Mouse (Mus musculus): ENCODE measurements around the gene Krtdap. TPM values are rescaled to one million over a fixed set of nuclear protein-coding genes. Genes with fewer than 3 reads are reported as not detected.
"Not testable (repeated sequence)": the region's sequence is repeated elsewhere in the genome, so short reads cannot be mapped to it uniquely, and the experiment has no call there.

Krtdap gene
- polyA plus RNA-seq, 1 experiment: not detected

DNA sequence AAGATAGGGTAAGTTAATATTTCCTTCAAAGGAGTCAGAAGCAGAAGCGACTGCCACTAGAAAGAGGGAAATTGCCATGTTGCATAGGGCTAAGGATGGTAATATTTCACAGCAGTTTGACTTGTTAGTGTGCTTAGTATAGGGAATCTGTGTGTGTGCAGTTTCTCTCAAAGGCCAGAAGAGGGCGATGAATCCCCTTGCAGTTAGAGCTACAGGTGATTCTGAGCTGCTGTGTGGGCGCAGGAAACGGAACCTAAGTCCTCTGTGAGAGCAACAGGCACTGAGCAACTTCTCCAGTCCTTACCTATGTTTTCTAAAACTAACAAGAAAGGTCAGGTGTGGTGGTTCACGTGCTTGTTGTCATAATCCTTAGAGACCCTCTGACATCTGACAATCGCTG is 22.6 kb downstream of the Krtdap start:
- TF ChIP-seq POLR2A (IDR thresholded peaks at IDR 0.05; ENCODE audit: low read depth, low read length): no peak
- no peak for TF ChIP-seq CTCF (IDR thresholded peaks at IDR 0.05; ENCODE audit: borderline replicate concordance, insufficient read depth, low read length)
- Histone ChIP-seq H3K4me3 (ENCODE audit: insufficient read depth, low read length) (no peak overlapping the region), H3K4me1 (ENCODE audit: control insufficient read depth, insufficient read depth, low read length) (no peaks in the 10 kb centered on the region), H3K27ac (ENCODE audit: insufficient read depth, low read length) (no peak overlapping the region)

DNA sequence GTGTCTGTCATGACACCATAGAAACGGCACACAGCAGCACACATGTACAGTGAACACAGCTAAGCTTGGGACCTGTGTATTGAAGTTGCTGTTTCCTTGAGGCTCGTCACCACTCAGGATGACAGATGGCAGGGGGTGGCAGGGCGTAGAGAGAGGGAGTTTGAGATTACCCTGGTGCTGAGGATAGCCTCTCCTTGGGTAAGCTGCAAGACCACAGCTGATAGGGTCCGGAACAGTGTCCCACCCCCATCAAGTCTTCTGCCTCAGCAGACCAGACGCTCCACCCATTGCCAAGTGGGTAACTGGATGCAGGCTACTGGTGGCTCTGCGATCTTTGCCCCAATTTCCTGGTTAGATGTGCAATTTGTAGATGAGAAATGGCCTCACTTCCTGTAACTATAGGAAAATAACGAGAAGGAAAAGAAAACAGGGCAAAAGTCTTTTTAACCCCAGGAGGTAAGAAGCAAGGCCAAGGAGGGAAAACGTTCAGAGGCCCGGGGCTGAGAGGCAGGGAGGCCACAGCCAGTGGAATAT is 24.1 kb downstream of the Krtdap start:
- no peak overlapping the region for H3K27ac ChIP-seq (ENCODE audit: insufficient read depth, low read length)
- no peaks in the 10 kb centered on the region for H3K4me1 ChIP-seq (ENCODE audit: control insufficient read depth, insufficient read depth, low read length)
- TF ChIP-seq POLR2A (IDR thresholded peaks at IDR 0.05; ENCODE audit: low read depth, low read length) (no peak), CTCF (IDR thresholded peaks at IDR 0.05; ENCODE audit: borderline replicate concordance, insufficient read depth, low read length) (no peak)
- no peak overlapping the region for H3K4me3 ChIP-seq (ENCODE audit: insufficient read depth, low read length)

DNA sequence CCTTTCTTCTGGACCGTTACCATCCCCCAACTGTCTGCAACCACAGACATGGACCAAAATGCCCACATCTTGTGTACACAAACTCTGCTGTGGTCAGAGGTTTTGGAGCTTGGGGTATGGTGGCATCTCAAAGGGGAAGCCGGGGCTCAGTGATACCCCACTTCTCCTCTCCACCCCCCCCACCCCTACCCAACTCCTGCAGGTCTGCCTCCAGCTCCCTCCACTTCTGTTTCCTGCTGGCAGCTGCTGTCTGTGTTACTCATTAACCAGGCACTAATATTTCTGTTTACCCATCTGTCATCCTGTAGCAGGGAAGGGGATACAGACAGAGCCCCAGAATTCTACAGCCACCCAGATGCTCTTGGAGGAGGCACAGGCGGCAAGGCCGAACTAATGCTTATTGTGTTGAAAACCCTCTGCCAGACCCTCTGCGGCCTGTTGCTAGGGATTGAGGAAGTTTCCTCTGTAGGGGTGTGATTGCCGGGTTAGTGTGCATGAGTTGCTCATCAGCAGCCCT is 24.7 kb downstream of the Krtdap start:
- TF ChIP-seq CTCF (IDR thresholded peaks at IDR 0.05; ENCODE audit: borderline replicate concordance, insufficient read depth, low read length) (no peak), POLR2A (IDR thresholded peaks at IDR 0.05; ENCODE audit: low read depth, low read length) (no peak)
- no peaks in the 10 kb centered on the region for H3K4me1 ChIP-seq (ENCODE audit: control insufficient read depth, insufficient read depth, low read length)
- H3K4me3 ChIP-seq (ENCODE audit: insufficient read depth, low read length): no peak overlapping the region
- H3K27ac ChIP-seq (ENCODE audit: insufficient read depth, low read length): no peak overlapping the region

GRCm38 (mm10) chr7:30820131-30820530 is 32.4 kb downstream of the Krtdap start:
- TF ChIP-seq POLR2A (IDR thresholded peaks at IDR 0.05; ENCODE audit: low read depth, low read length): no peak
- TF ChIP-seq CTCF (IDR thresholded peaks at IDR 0.05; ENCODE audit: borderline replicate concordance, insufficient read depth, low read length): no peak
- no peak overlapping the region for H3K27ac ChIP-seq (ENCODE audit: insufficient read depth, low read length)
- H3K4me1 ChIP-seq (ENCODE audit: control insufficient read depth, insufficient read depth, low read length): no peaks in the 10 kb centered on the region
- no peak overlapping the region for H3K4me3 ChIP-seq (ENCODE audit: insufficient read depth, low read length)

- no peak overlapping the region for H3K4me3 ChIP-seq (ENCODE audit: insufficient read depth, low read length)
- TF ChIP-seq CTCF (IDR thresholded peaks at IDR 0.05; ENCODE audit: borderline replicate concordance, insufficient read depth, low read length) (no peak), POLR2A (IDR thresholded peaks at IDR 0.05; ENCODE audit: low read depth, low read length) (no peak)
- no peak overlapping the region for H3K27ac ChIP-seq (ENCODE audit: insufficient read depth, low read length)
- H3K4me1 ChIP-seq (ENCODE audit: control insufficient read depth, insufficient read depth, low read length): no peaks in the 10 kb centered on the region
Observed at GRCm38 (mm10) chr7:30820854-30821445, 33.3 kb downstream of the Krtdap start.

DNA sequence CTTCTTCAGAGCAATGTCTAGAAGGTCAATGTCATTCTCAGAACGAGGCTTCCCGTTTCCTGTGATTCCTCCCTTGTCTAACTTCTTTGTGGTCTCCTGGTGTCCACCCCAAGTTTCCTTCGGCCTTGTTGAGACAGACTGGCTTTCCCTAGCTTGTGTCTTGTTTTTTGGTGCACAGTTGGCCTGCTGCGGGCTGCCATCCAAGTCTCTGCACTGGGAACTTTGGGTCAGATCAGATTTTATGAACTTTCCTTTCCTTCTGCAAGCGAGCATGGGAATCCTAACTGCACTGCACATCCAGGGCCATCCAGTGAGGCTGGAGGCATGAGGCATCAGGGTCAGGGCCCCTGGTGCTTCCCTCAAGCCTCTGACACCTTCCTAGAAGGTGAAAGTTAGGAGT is 33.8 kb downstream of the Krtdap start:
- Histone ChIP-seq H3K27ac (ENCODE audit: insufficient read depth, low read length) (no peak overlapping the region), H3K4me1 (ENCODE audit: control insufficient read depth, insufficient read depth, low read length) (no peaks in the 10 kb centered on the region), H3K4me3 (ENCODE audit: insufficient read depth, low read length) (no peak overlapping the region)
- no peak for TF ChIP-seq CTCF (IDR thresholded peaks at IDR 0.05; ENCODE audit: borderline replicate concordance, insufficient read depth, low read length)

DNA sequence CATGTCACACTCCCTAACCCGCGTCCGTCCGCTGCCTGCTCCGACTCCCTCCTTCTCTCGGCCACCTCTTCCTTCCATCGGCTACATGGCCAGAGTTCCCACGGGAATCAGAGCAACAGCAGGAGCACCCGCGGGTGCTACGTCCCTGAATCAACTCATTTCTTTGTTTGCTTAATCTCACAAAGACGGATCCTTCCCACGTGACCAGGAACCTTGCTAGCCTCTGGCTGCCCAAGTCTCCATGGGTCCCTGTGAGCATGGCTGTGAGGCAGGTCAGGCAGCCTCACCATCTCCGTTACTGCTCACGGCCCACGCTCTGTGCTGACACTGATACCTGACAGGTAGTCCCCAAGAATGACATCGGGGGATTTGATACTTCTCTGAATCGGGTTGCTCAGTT is 36.0 kb downstream of the Krtdap start, which contains the start of gene Ffar2:
Ffar2 (minus strand) TSS at position 101 of the 400 bp plus-strand sequence.
- Histone ChIP-seq H3K27ac (ENCODE audit: insufficient read depth, low read length) (no peak within 1 kb of the TSS), H3K4me1 (ENCODE audit: control insufficient read depth, insufficient read depth, low read length) (no peaks in the 10 kb centered on the region), H3K4me3 (ENCODE audit: insufficient read depth, low read length) (no peak within 1 kb of the TSS)
- TF ChIP-seq POLR2A (IDR thresholded peaks at IDR 0.05; ENCODE audit: low read depth, low read length) (no peak), CTCF (IDR thresholded peaks at IDR 0.05; ENCODE audit: borderline replicate concordance, insufficient read depth, low read length) (no peak)

DNA sequence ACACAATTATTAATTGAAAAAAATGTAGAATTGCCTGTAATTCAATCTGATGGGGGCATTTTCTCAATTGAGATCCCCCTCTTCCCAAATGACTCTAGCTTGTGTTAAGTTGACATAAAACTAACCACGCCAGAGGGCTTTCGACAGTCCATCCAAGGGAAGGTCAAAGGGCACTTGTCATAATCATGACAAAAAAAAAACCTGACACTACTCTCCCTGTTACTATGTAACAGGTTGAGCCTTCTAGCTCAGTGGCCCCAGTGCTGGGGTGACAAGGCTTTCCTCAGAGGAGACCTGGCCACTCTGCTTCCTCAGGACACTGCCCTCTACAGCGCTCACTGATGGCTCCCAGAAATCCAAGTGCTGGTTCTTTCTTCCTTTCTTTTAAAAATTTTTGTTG is 36.6 kb downstream of the Krtdap start:
- no peak overlapping the region for H3K27ac ChIP-seq (ENCODE audit: insufficient read depth, low read length)
- no peak for TF ChIP-seq POLR2A (IDR thresholded peaks at IDR 0.05; ENCODE audit: low read depth, low read length)
- TF ChIP-seq CTCF (IDR thresholded peaks at IDR 0.05; ENCODE audit: borderline replicate concordance, insufficient read depth, low read length): no peak
- H3K4me1 ChIP-seq (ENCODE audit: control insufficient read depth, insufficient read depth, low read length): no peaks in the 10 kb centered on the region
- no peak overlapping the region for H3K4me3 ChIP-seq (ENCODE audit: insufficient read depth, low read length)

DNA sequence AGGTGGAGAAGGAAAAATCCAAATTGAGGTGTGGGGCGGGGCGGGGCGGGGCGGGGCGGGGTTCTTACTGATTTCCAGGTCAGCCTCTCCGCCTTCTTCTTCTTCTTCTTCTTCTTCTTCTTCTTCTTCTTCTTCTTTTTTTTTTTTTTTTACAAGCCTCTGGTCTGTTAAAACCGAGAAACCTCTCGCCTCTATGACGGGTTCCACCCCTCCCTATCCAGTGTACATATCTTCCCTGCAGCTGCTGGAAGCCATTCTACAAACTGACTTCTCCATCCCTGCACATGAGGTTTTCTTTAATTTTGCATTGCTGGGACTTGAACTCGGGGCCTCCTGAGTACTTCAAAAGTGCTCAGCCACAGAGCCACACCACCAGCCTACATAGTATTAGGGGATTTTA is 39.0 kb downstream of the Krtdap start:
- TF ChIP-seq CTCF (IDR thresholded peaks at IDR 0.05; ENCODE audit: borderline replicate concordance, insufficient read depth, low read length): no peak
- TF ChIP-seq POLR2A (IDR thresholded peaks at IDR 0.05; ENCODE audit: low read depth, low read length): no peak
- Histone ChIP-seq H3K4me3 (ENCODE audit: insufficient read depth, low read length) (no peak overlapping the region), H3K4me1 (ENCODE audit: control insufficient read depth, insufficient read depth, low read length) (no peaks in the 10 kb centered on the region), H3K27ac (ENCODE audit: insufficient read depth, low read length) (no peak overlapping the region)

DNA sequence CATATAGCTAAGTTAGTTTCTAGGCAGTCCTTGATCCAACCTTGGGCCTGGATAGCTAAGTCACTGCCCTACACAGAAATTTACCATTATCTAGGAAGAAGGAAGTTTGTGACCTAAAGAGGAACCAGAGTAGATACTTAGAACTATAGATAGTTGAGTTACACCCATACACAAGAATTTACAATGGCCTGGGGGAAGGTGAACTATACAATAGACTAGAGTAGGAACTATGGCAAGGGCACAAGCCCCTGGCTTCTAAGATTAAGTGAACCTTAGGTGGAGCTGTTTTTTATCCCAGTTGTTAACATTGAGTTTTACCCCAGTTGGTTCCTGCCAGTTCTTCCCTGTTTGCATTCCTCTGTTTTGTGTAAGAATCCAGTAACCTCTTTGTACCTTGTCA is 41.2 kb downstream of the Krtdap start:
- H3K4me3 ChIP-seq (ENCODE audit: insufficient read depth, low read length); H3K27ac ChIP-seq (ENCODE audit: insufficient read depth, low read length); H3K4me1 ChIP-seq (ENCODE audit: control insufficient read depth, insufficient read depth, low read length): not testable (repeated sequence)

Data from embryonic fibroblast, embryonic 13.5 days (primary cell).